Mouse (Mus musculus) CH12.LX (cell line): ENCODE data around the gene Rbm14. TPM values are rescaled to one million over a fixed set of nuclear protein-coding genes. Genes with fewer than 3 reads are reported as not detected.

Experiments
- DNase-seq: peaks from one replicate; pipeline ENCODE4 v3.0.0-alpha.2; 2013; ENCODE audit errors: extremely low read depth
- H3K27ac ChIP-seq: 2 replicates; pipeline ENCODE4 v1.5.1; 2012; ENCODE audit warnings: low read depth, mild to moderate bottlenecking, control low read depth, moderate library complexity; ENCODE audit not compliant: insufficient read depth
- H3K27me3 ChIP-seq: replicated peaks from 2 replicates; pipeline ENCODE3; 2012; ENCODE audit warnings: inconsistent platforms
- H3K36me3 ChIP-seq, 2 experiments: replicated peaks in 1 of 2; 2 replicates each; pipeline versions ENCODE3 to v1.6.1; 2012; ENCODE audit warnings: inconsistent platforms in 1 of 2, low read length in 1 of 2, mild to moderate bottlenecking in 1 of 2, mixed read lengths in 1 of 2, moderate library complexity in 1 of 2; ENCODE audit not compliant: control insufficient read depth in 1 of 2, insufficient read depth in 1 of 2
- H3K4me1 ChIP-seq, 2 experiments: 2 replicates each; pipeline ENCODE4 v1.6.1; 2012; ENCODE audit warnings: inconsistent platforms in 1 of 2, moderate library complexity in 1 of 2; ENCODE audit not compliant: insufficient read depth in 2 of 2, control insufficient read depth in 1 of 2
- H3K4me2 ChIP-seq: 2 replicates; pipeline ENCODE4 v1.6.1; 2012; ENCODE audit warnings: low read depth, mild to moderate bottlenecking, control low read depth; ENCODE audit not compliant: poor library complexity, insufficient read depth, severe bottlenecking
- H3K4me3 ChIP-seq, 3 experiments: fragments of 150-350 bp in 1 of 3; sonication (generic) in 1 of 3; replicated peaks in 1 of 3; 2 replicates each; pipeline versions ENCODE3 to v1.5.1; 2011 to 2012; ENCODE audit warnings: low read depth in 2 of 3, low read length in 2 of 3, mild to moderate bottlenecking in 2 of 3, moderate library complexity in 2 of 3, control low read depth in 1 of 3, improper control_type of control experiment in 1 of 3, inconsistent platforms in 1 of 3, mixed read lengths in 1 of 3; ENCODE audit not compliant: poor library complexity in 1 of 3
- H3K79me2 ChIP-seq: replicated peaks from 2 replicates; pipeline ENCODE4 v1.6.1; 2012; ENCODE audit warnings: mild to moderate bottlenecking, moderate library complexity; ENCODE audit not compliant: control insufficient read depth, poor library complexity, insufficient read depth, severe bottlenecking; ENCODE audit errors: extremely low read depth
- H3K9ac ChIP-seq: 2 replicates; pipeline ENCODE4 v1.6.1; 2012; ENCODE audit warnings: low read depth, mild to moderate bottlenecking, control low read depth, moderate library complexity; ENCODE audit not compliant: insufficient read depth
- H3K9me3 ChIP-seq: replicated peaks from 2 replicates; pipeline ENCODE3; 2012; ENCODE audit warnings: low read length, inconsistent platforms, mixed read lengths
- BHLHE40 ChIP-seq: IDR thresholded peaks from 2 replicates; pipeline ENCODE4 v1.6.1; 2011; ENCODE audit warnings: mild to moderate bottlenecking, low read depth, low read length, improper control_type of control experiment
- CHD1 ChIP-seq: IDR thresholded peaks from 2 replicates; pipeline ENCODE4 v1.6.1; 2012; ENCODE audit warnings: low read depth, low read length, improper control_type of control experiment, inconsistent platforms
- CHD2 ChIP-seq: IDR thresholded peaks from 2 replicates; pipeline ENCODE4 v1.6.1; 2011; ENCODE audit warnings: low read length, improper control_type of control experiment
- CTCF ChIP-seq, 2 experiments: IDR thresholded peaks in 1 of 2; conservative IDR thresholded peaks in 1 of 2; 2 replicates each; pipeline ENCODE4 v1.5.1; 2011 to 2012; ENCODE audit warnings: low read depth in 2 of 2, low read length in 2 of 2, improper control_type of control experiment in 1 of 2, inconsistent platforms in 1 of 2, mild to moderate bottlenecking in 1 of 2, moderate library complexity in 1 of 2
- E2F4 ChIP-seq: IDR thresholded peaks from 2 replicates; pipeline ENCODE4 v1.6.1; 2011; ENCODE audit warnings: low read depth, low read length, improper control_type of control experiment; ENCODE audit not compliant: insufficient replicate concordance
- ELF1 ChIP-seq: IDR thresholded peaks from 2 replicates; pipeline ENCODE4 v1.6.1; 2014; ENCODE audit warnings: low read depth, mild to moderate bottlenecking, inconsistent platforms, low read length, improper control_type of control experiment
- EP300 ChIP-seq: IDR thresholded peaks from 2 replicates; pipeline ENCODE4 v1.6.1; 2011; ENCODE audit warnings: low read length, improper control_type of control experiment
- ETS1 ChIP-seq: conservative IDR thresholded peaks from 2 replicates; pipeline ENCODE4 v1.6.1; 2012; ENCODE audit warnings: low read depth, mild to moderate bottlenecking, inconsistent platforms, low read length, improper control_type of control experiment, moderate library complexity
- GABPA ChIP-seq: IDR thresholded peaks from 2 replicates; pipeline ENCODE4 v1.6.1; 2012; ENCODE audit warnings: low read depth, low read length, improper control_type of control experiment, inconsistent platforms; ENCODE audit not compliant: insufficient replicate concordance
- HCFC1 ChIP-seq: IDR thresholded peaks from 2 replicates; pipeline ENCODE4 v1.6.1; 2012; ENCODE audit warnings: low read depth, mild to moderate bottlenecking, inconsistent platforms, low read length, improper control_type of control experiment
- IRF4 ChIP-seq: IDR thresholded peaks from 2 replicates; pipeline ENCODE4 v1.6.1; 2014; ENCODE audit warnings: low read depth, mild to moderate bottlenecking, inconsistent platforms, low read length, improper control_type of control experiment
- JUN ChIP-seq: IDR thresholded peaks from 2 replicates; pipeline ENCODE4 v1.6.1; 2011; ENCODE audit warnings: low read depth, mild to moderate bottlenecking, low read length, improper control_type of control experiment, moderate library complexity; ENCODE audit not compliant: insufficient read depth
- JUND ChIP-seq: conservative IDR thresholded peaks from 2 replicates; pipeline ENCODE4 v1.6.1; 2011; ENCODE audit warnings: low read depth, low read length, improper control_type of control experiment
- KAT2A ChIP-seq: IDR thresholded peaks from 2 replicates; pipeline ENCODE4 v1.6.1; 2012; ENCODE audit warnings: low read length, improper control_type of control experiment, inconsistent platforms; ENCODE audit not compliant: insufficient replicate concordance
- MAFK ChIP-seq: IDR thresholded peaks from 2 replicates; pipeline ENCODE4 v1.6.1; 2011; ENCODE audit warnings: low read length, improper control_type of control experiment; ENCODE audit not compliant: insufficient replicate concordance
- MAX ChIP-seq: IDR thresholded peaks from 2 replicates; pipeline ENCODE4 v1.6.1; 2011; ENCODE audit warnings: low read length, improper control_type of control experiment
- MAZ ChIP-seq: IDR thresholded peaks from 2 replicates; pipeline ENCODE4 v1.6.1; 2012; ENCODE audit warnings: low read depth, mild to moderate bottlenecking, inconsistent platforms, low read length, improper control_type of control experiment, moderate library complexity
- MEF2A ChIP-seq: IDR thresholded peaks from 2 replicates; pipeline ENCODE4 v1.6.1; 2014; ENCODE audit warnings: low read depth, mild to moderate bottlenecking, inconsistent platforms, low read length, improper control_type of control experiment, borderline replicate concordance
- MXI1 ChIP-seq: IDR thresholded peaks from 2 replicates; pipeline ENCODE4 v1.6.1; 2011; ENCODE audit warnings: mild to moderate bottlenecking, low read depth, low read length, improper control_type of control experiment
- MYC ChIP-seq: IDR thresholded peaks from 2 replicates; pipeline ENCODE4 v1.6.1; 2011; ENCODE audit warnings: low read depth, mild to moderate bottlenecking, improper control_type of control experiment, low read length
- NELFE ChIP-seq: IDR thresholded peaks from 2 replicates; pipeline ENCODE4 v1.6.1; 2011; ENCODE audit warnings: low read depth, low read length, improper control_type of control experiment
- NRF1 ChIP-seq: IDR thresholded peaks from 2 replicates; pipeline ENCODE4 v1.6.1; 2014; ENCODE audit warnings: low read depth, mild to moderate bottlenecking, inconsistent platforms, low read length, improper control_type of control experiment, moderate library complexity
- PAX5 ChIP-seq: IDR thresholded peaks from 2 replicates; pipeline ENCODE4 v1.6.1; 2012; ENCODE audit warnings: low read length, inconsistent platforms, mixed read lengths
- POLR2A ChIP-seq: IDR thresholded peaks from 2 replicates; pipeline ENCODE4 v1.6.1; 2011; ENCODE audit warnings: low read depth, mild to moderate bottlenecking, improper control_type of control experiment, low read length
- POLR2AphosphoS2 ChIP-seq: IDR thresholded peaks from 2 replicates; pipeline ENCODE4 v1.6.1; 2011; ENCODE audit warnings: low read depth, low read length, improper control_type of control experiment
- RAD21 ChIP-seq: IDR thresholded peaks from 2 replicates; pipeline ENCODE4 v1.6.1; 2011; ENCODE audit warnings: low read depth, mild to moderate bottlenecking, low read length, improper control_type of control experiment, moderate library complexity
- RCOR1 ChIP-seq: conservative IDR thresholded peaks from 2 replicates; pipeline ENCODE4 v1.6.1; 2012; ENCODE audit warnings: low read depth, mild to moderate bottlenecking, inconsistent platforms, low read length, improper control_type of control experiment
- SIN3A ChIP-seq: IDR thresholded peaks from 2 replicates; pipeline ENCODE4 v1.6.1; 2012; ENCODE audit warnings: low read length, improper control_type of control experiment, inconsistent platforms
- SMC3 ChIP-seq: IDR thresholded peaks from 2 replicates; pipeline ENCODE4 v1.6.1; 2011; ENCODE audit warnings: low read depth, low read length, improper control_type of control experiment
- TBP ChIP-seq: conservative IDR thresholded peaks from 2 replicates; pipeline ENCODE4 v1.6.1; 2011; ENCODE audit warnings: low read depth, low read length, improper control_type of control experiment
- TCF12 ChIP-seq: IDR thresholded peaks from 2 replicates; pipeline ENCODE4 v1.6.1; 2014; ENCODE audit warnings: low read depth, mild to moderate bottlenecking, inconsistent platforms, low read length, improper control_type of control experiment
- UBTF ChIP-seq: IDR thresholded peaks from 2 replicates; pipeline ENCODE4 v1.6.1; 2012; ENCODE audit warnings: low read depth, mild to moderate bottlenecking, inconsistent platforms, low read length, improper control_type of control experiment, moderate library complexity
- USF1 ChIP-seq: IDR thresholded peaks from 2 replicates; pipeline ENCODE4 v1.6.1; 2014; ENCODE audit warnings: low read depth, mild to moderate bottlenecking, inconsistent platforms, low read length, improper control_type of control experiment
- USF2 ChIP-seq: conservative IDR thresholded peaks from 2 replicates; pipeline ENCODE4 v1.6.1; 2011; ENCODE audit warnings: low read depth, low read length, improper control_type of control experiment
- ZC3H11A ChIP-seq: IDR thresholded peaks from 2 replicates; pipeline ENCODE4 v1.6.1; 2012; ENCODE audit warnings: low read depth, mild to moderate bottlenecking, inconsistent platforms, low read length, improper control_type of control experiment
- ZKSCAN1 ChIP-seq: IDR thresholded peaks from 2 replicates; pipeline ENCODE4 v1.6.1; 2012; ENCODE audit warnings: low read depth, inconsistent platforms, low read length, improper control_type of control experiment, borderline replicate concordance
- ZMIZ1 ChIP-seq: IDR thresholded peaks from 2 replicates; pipeline ENCODE4 v1.6.1; 2012; ENCODE audit warnings: low read depth, mild to moderate bottlenecking, inconsistent platforms, low read length, improper control_type of control experiment
- ZNF384 ChIP-seq: IDR thresholded peaks from 2 replicates; pipeline ENCODE4 v1.6.1; 2012; ENCODE audit warnings: low read depth, low read length, improper control_type of control experiment, inconsistent platforms
- dilution Hi-C: fragments of 300-500 bp; cut with MboI; formaldehyde crosslinking; loops from 2 replicates; pipeline ENCODE4 v1.14.3; 2020; ENCODE audit warnings: low sequenced_read_pairs; ENCODE audit not compliant: extremely low pct_unique_long_range_greater_than_20kb, extremely low pct_ligation_motif_present
- in situ Hi-C: fragments of 300-500 bp; cut with MboI; formaldehyde crosslinking; loops from 3 replicates; pipeline ENCODE4 v1.14.3; 2019; ENCODE audit warnings: low sequenced_read_pairs, low pct_ligation_motif_present, low pct_unique_long_range_greater_than_20kb, mixed read lengths
- polyA plus RNA-seq: library from polyadenylated mRNA; unstranded; fragments of >175 nt; gene quantifications from 2 replicates; pipeline ENCODE4 v1.2.1, GENCODE M21; 2012; ENCODE audit warnings: low read depth; ENCODE audit not compliant: insufficient read length
- total RNA-seq, 2 experiments: library from RNA; depleted of rRNA; stranded (reverse); fragments of 300-350 nt in 1 of 2; fragments of >200 nt in 1 of 2; gene quantifications; 2 replicates each; pipeline ENCODE4 v1.2.3; 2012 to 2014

Rbm14 gene
- total RNA-seq (2012; rRNA removed): 39.0 and 47.1 TPM in 2 replicates
- total RNA-seq (2014; rRNA removed): 18.2 and 19.1 TPM in 2 replicates
- 51.8 and 59.1 TPM in 2 replicates for polyA plus RNA-seq

DNA sequence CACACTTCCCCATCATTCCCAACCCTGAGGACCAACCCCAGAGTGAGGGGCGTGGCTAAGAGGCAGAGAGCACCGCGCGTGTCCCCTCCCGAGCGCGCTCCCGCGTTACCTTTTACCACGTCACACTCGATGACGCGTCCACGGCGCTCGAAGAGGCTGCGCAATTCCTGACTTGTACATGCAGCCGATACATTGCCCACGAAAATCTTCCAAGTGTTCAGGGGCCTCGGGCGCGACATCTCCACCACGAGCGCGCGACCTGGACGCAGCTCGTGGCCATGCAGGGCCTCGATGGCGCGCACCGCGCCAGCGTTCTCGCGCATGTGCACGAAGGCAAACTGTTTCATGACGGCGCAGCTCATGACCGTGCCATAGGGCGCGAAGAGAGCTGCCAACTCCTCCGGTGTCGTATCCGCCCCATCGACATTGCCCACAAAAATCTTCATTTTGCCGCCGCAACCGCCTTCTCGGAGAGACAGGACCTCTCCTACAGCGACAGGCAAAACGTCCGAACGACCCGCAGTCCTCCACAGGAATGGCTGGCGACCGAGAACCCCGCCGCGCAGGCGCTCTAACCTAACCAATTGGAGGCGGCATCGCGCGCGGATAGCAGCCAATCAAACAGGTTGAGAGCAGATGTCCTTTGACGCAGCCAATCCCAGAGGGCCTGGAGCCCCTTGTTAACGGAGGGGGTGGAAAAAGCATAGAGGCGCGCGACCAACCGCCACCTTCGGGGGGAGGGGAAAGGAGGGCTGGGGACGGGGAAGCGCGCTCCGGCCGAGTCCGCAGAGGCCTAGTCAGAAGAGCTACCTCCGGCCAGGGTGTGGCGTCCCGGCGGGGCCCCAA, at the start of gene Rbm14, which contains the start of gene Gm21992:
Gene Rbm14, minus strand, starts transcription at position 572 of the 846 bp plus-strand sequence.
Gene Gm21992, minus strand, starts transcription at position 550 of the 846 bp plus-strand sequence.
- TF ChIP-seq CTCF (conservative IDR thresholded peaks at IDR 0.05 in 1 of 2, IDR thresholded peaks at IDR 0.05 in 1 of 2; ENCODE audit: low read depth in 2 of 2, low read length in 2 of 2) (no peak), MAFK (no peak), CHD1 (no peak), MYC (peak; percentile 65; the same call in 1 of the 2 replicates), ZC3H11A (no peak), CHD2 (peak; percentile 87), KAT2A (0 out of 2 replicates have a peak, but pooled peaks have one; percentile 53), MEF2A (no peak), ZMIZ1 (peak; percentile 96), JUN (no peak), ETS1 (no peak), MAZ (peak; percentile 73; the same call in 1 of the 2 replicates), TCF12 (peak; percentile 88), ZNF384 (no peak), NRF1 (peak; percentile 89), UBTF (peak; percentile 92), GABPA (no peak), IRF4 (no peak; the same call in 1 of the 2 replicates), POLR2AphosphoS2 (peak; percentile 98), SMC3 (no peak), BHLHE40 (0 out of 2 replicates have a peak, but pooled peaks have one; percentile 15), USF2 (no peak), RAD21 (no peak), POLR2A (peak; percentile 99), USF1 (no peak), MXI1 (peak; percentile 84), MAX (peak; percentile 94), RCOR1 (no peak), JUND (no peak), EP300 (no peak), ELF1 (peak; percentile 55), TBP (peak; percentile 74; the same call in 1 of the 2 replicates), NELFE (peak; percentile 99), ZKSCAN1 (no peak), PAX5 (no peak), HCFC1 (peak; percentile 68), SIN3A (peak; percentile 72), E2F4 (0 out of 2 replicates have a peak, but pooled peaks have one; percentile 47)
- TF ChIP-seq, all 38 proteins: peak for 19
- H3K27me3 ChIP-seq: no peaks in the 10 kb centered on the region
- H3K4me2 ChIP-seq: peak within 1 kb of the TSS; percentile 92
- peaks cover 4 to 24% of the 10 kb centered on the region in 2 experiments; a peak in 3 of 4 replicates for H3K4me1 ChIP-seq
- DNase-seq: peak; percentile 99
- dilution Hi-C loops (no loop called here), in situ Hi-C loops (no loop called here)
- H3K9ac ChIP-seq: peak within 1 kb of the TSS; percentile 86
- H3K4me3 ChIP-seq: peak within 1 kb of the TSS; percentile 74 to 88 (median 88)
- H3K36me3 ChIP-seq: peaks cover 0 to 15% of the 10 kb centered on the region in 2 experiments
- H3K9me3 ChIP-seq: peaks cover 7% of the 10 kb centered on the region
- peak within 1 kb of the TSS; percentile 84 for H3K27ac ChIP-seq
- peaks cover 50% of the 10 kb centered on the region for H3K79me2 ChIP-seq
